Mouse (Mus musculus) right cerebral cortex, adult 18-20 months (tissue): ENCODE data around the gene Gm20741.

ENCODE experiments used
- DNase-seq: peaks from one replicate; pipeline ENCODE4 v3.0.0; 2022; ENCODE audit warnings: mixed read lengths

Gm20741 gene

GRCm38 (mm10) chr16:88811827-88812226 is at the start of gene Gm20741:
Gene Gm20741, minus strand, starts transcription at chr16:88812220.
- DNase-seq: no peak

GRCm38 (mm10) chr16:88851450-88851849 is 39.4 kb upstream of the Gm20741 start:
- no peak for DNase-seq

GRCm38 (mm10) chr16:88848558-88848957 is 36.5 kb upstream of the Gm20741 start:
- DNase-seq: no peak

- DNase-seq: no peak
Observed at GRCm38 (mm10) chr16:88847363-88847762, 35.3 kb upstream of the Gm20741 start.

- no peak for DNase-seq
Observed at GRCm38 (mm10) chr16:88826978-88827377, 15.0 kb upstream of the Gm20741 start.

- DNase-seq: no peak
Observed at GRCm38 (mm10) chr16:88826095-88826652, 14.2 kb upstream of the Gm20741 start, which contains the start of gene Krtap14. Gene Krtap14, minus strand, starts transcription at chr16:88826145.

GRCm38 (mm10) chr16:88823736-88824135 is 11.7 kb upstream of the Gm20741 start:
- no peak for DNase-seq

GRCm38 (mm10) chr16:88820066-88820465 is 8.0 kb upstream of the Gm20741 start, which contains the start of gene Krtap15:
Gene Krtap15, plus strand, starts transcription at chr16:88820215.
- DNase-seq: no peak

- DNase-seq: no peak
Observed at GRCm38 (mm10) chr16:88786786-88787185, 25.2 kb downstream of the Gm20741 start.

- no peak for DNase-seq
Observed at GRCm38 (mm10) chr16:88777596-88777995, 34.4 kb downstream of the Gm20741 start, which contains the start of gene Gm5965. Gene Gm5965, plus strand, starts transcription at chr16:88777896.

GRCm38 (mm10) chr16:88774106-88774505 is 37.9 kb downstream of the Gm20741 start, which contains the start of gene 2310057N15Rik:
Gene 2310057N15Rik, minus strand, starts transcription at chr16:88774206.
- no peak for DNase-seq
